In genomic region chr1:59037723-59038122, GRCm38 (mm10) we compare ENCODE assay signal across 20 mouse cellular contexts. TPM values are rescaled to one million over a fixed set of nuclear protein-coding genes. Genes with fewer than 3 reads are reported as not detected.
"Had no signal": no experiment of that assay in that cellular context is flagged by ENCODE, and none has a peak within 500 bp of the region (broad histone marks: within the 10 kb centered on the region; RNA-seq: fewer than 3 reads in every experiment).

No protein-coding gene starts in this region.

- H3K4me2 ChIP-seq: intestine, embryonic 15.5 days had no signal

- H3K4me3 ChIP-seq: intestine, embryonic 15.5 days; layer of hippocampus, adult 2 months; midbrain, embryonic 10.5 days had no signal

- H3K36me3 ChIP-seq: intestine, embryonic 15.5 days; midbrain, embryonic 10.5 days had no signal

- H3K4me1 ChIP-seq: intestine, embryonic 15.5 days; midbrain, embryonic 10.5 days had no signal

- H3K27me3 ChIP-seq: intestine, embryonic 15.5 days had no signal

- H3K9me3 ChIP-seq: intestine, embryonic 15.5 days; midbrain, embryonic 10.5 days had no signal

- DNase-seq: kidney, adult 18-20 months; kidney, postnatal 10 days; kidney, postnatal 4 days; liver; lung, adult 18-20 months; midbrain, embryonic 14.5 days; retina, postnatal 1 day; right cerebral cortex, postnatal 14 days; thymus, postnatal 36 days had no signal

- H3K9ac ChIP-seq: intestine, embryonic 15.5 days; liver, embryonic 14.5 days had no signal

- ATAC-seq: intestine, embryonic 15.5 days had no signal

- H3K27ac ChIP-seq: intestine, embryonic 15.5 days; layer of hippocampus, adult 2 months; liver, embryonic 14.5 days; midbrain, embryonic 10.5 days had no signal

RNA-seq across cellular contexts. Expression of gene C2cd6, which starts 57.0 kb away (rescaled TPM):
- total RNA-seq: layer of hippocampus, adult 2 months; layer of hippocampus, postnatal 10 days; megakaryocyte progenitor cell, adult 5-6 weeks had no signal
- polyA plus RNA-seq: intestine, embryonic 15.5 days; kidney, embryonic 14.5 days; limb, embryonic 11.5 days; lung, embryonic 16.5 days; midbrain, embryonic 10.5 days; small intestine, adult 2 months; thymus, postnatal 0 days had no signal
